Mouse (Mus musculus) lung, adult 2 months (tissue): ENCODE data around the gene Nup153.

ENCODE experiments used
- CTCF ChIP-seq: fragments of 200-500 bp; IDR thresholded peaks from 2 replicates; pipeline ENCODE4 v1.5.1; 2011; ENCODE audit warnings: mild to moderate bottlenecking, low read length, control low read depth; ENCODE audit not compliant: insufficient read depth
- POLR2A ChIP-seq: fragments of 200-500 bp; IDR thresholded peaks from 2 replicates; pipeline ENCODE4 v1.6.1; 2011; ENCODE audit warnings: low read depth, mild to moderate bottlenecking, control low read depth, low read length, borderline replicate concordance; ENCODE audit errors: extremely low read depth

DNA sequence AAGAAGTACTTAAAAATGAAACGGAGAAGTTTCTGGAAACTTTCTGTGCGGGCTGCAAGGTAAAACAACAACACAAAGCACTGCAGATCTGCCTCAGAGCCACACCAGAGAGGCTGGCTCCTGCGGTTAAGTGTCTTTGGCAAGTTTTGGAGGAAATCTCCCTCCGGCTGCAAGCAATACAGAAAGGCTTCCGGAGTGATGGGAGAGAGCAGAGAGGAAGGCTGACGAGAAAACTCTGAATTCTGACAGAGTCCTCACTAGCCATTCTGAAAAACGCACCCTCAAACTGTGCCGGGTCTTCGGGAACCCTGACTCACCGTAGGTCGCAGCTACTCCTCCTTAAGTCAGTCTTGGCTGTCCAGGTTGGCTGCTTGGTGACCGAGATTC, 8.7 kb upstream of the Nup153 start:
- TF ChIP-seq CTCF (no peak), POLR2A (0 out of 2 replicates have a peak, but pooled peaks have one; percentile 22)
